Mouse (Mus musculus) kidney, adult 2 months (tissue): Measurements from ENCODE around the gene Tpsb2. TPM values are rescaled to one million over a fixed set of nuclear protein-coding genes. Genes with fewer than 3 reads are reported as not detected.

Source experiments
- DNase-seq: peaks from one replicate; pipeline ENCODE4 v3.0.0; 2021
- H3K27ac ChIP-seq: fragments of 200-500 bp; 2 replicates; pipeline ENCODE4 v1.5.1; 2012; ENCODE audit warnings: low read depth, low read length, control low read depth, inconsistent platforms; ENCODE audit not compliant: insufficient read depth
- H3K27me3 ChIP-seq: fragments of 200-500 bp; replicated peaks from 2 replicates; pipeline ENCODE4 v1.6.1; 2012; ENCODE audit warnings: mild to moderate bottlenecking, moderate library complexity, low read length, inconsistent platforms; ENCODE audit not compliant: control insufficient read depth, insufficient read depth
- H3K36me3 ChIP-seq: fragments of 200-500 bp; 2 replicates; pipeline ENCODE4 v1.6.1; 2012; ENCODE audit warnings: mild to moderate bottlenecking, moderate library complexity, low read length, inconsistent platforms; ENCODE audit not compliant: control insufficient read depth, insufficient read depth
- H3K4me1 ChIP-seq: fragments of 200-500 bp; 2 replicates; pipeline ENCODE4 v1.6.1; 2011; ENCODE audit warnings: low read length; ENCODE audit not compliant: control insufficient read depth, insufficient read depth
- H3K4me3 ChIP-seq: fragments of 200-500 bp; 2 replicates; pipeline ENCODE4 v1.5.1; 2011; ENCODE audit warnings: mild to moderate bottlenecking, low read depth, low read length, control low read depth; ENCODE audit not compliant: insufficient read depth
- CTCF ChIP-seq: fragments of 200-500 bp; conservative IDR thresholded peaks from 2 replicates; pipeline ENCODE4 v1.5.1; 2011; ENCODE audit warnings: low read depth, mild to moderate bottlenecking, control low read depth, low read length, moderate library complexity, mixed read lengths; ENCODE audit not compliant: insufficient read depth, insufficient read length
- POLR2A ChIP-seq: fragments of 200-500 bp; IDR thresholded peaks from one replicate; pipeline ENCODE4 v1.6.1; 2011; ENCODE audit warnings: low read depth, low read length, control low read depth
- WGBS: fragments of 180-500 bp; shearing (Covaris S2); methylation state at CpG from one replicate; pipeline ENCODE4 v1.1.7; 2018; 5-methylcytosine and 5-hydroxymethylcytosine counted together
- polyA plus RNA-seq: library from polyadenylated mRNA; depleted of rRNA; stranded (reverse); fragments of >200 nt; gene quantifications from 2 replicates; pipeline ENCODE4 v1.2.3, GENCODE M21; 2012; rRNA removed

Gene Tpsb2
- polyA plus RNA-seq, 1 experiment, result 2.4 TPM

GRCm38 (mm10) chr17:25411251-25411650 lies 45.1 kb downstream of the Tpsb2 start:
- 32% methylated on average over 4 of the region's 4 CpGs for WGBS
- H3K27ac ChIP-seq, result no peak overlapping the region
- no peaks in the 10 kb centered on the region for H3K36me3 ChIP-seq
- no peak overlapping the region for H3K4me3 ChIP-seq
- no peak for TF ChIP-seq CTCF
- TF ChIP-seq POLR2A, result no peak
- 0 out of 2 replicates have a peak, but pooled peaks cover 3% of the 10 kb centered on the region for H3K4me1 ChIP-seq
- DNase-seq, result no peak
- no peaks in the 10 kb centered on the region for H3K27me3 ChIP-seq

DNA sequence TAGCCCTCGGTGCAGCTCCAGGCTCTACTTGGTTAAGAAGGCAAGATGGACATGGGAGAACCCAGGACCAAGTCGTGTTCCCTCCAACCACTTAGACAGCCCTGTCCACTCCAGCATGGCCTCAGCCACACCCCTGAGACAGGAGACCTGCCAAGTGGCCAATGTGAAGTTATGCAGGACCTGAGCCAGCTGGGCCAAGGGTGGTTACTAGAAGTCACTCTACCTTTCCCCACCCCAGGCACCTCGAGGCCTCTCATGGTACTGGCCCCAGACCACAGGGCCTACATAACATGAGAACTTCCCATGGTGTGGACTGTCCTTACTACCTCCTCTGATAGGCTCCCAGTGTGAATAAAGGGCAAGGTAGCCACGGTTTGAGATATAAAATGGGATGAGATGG lies 48.1 kb downstream of the Tpsb2 start:
- no peaks in the 10 kb centered on the region for H3K36me3 ChIP-seq
- DNase-seq, result peak; percentile 80
- no peaks in the 10 kb centered on the region for H3K27me3 ChIP-seq
- H3K4me1 ChIP-seq, result 0 out of 2 replicates have a peak, but pooled peaks cover 3% of the 10 kb centered on the region
- 38% methylated on average over 4 of the region's 4 CpGs for WGBS
- no peak for TF ChIP-seq POLR2A
- no peak for TF ChIP-seq CTCF
- H3K4me3 ChIP-seq, result no peak overlapping the region
- H3K27ac ChIP-seq, result no peak overlapping the region

DNA sequence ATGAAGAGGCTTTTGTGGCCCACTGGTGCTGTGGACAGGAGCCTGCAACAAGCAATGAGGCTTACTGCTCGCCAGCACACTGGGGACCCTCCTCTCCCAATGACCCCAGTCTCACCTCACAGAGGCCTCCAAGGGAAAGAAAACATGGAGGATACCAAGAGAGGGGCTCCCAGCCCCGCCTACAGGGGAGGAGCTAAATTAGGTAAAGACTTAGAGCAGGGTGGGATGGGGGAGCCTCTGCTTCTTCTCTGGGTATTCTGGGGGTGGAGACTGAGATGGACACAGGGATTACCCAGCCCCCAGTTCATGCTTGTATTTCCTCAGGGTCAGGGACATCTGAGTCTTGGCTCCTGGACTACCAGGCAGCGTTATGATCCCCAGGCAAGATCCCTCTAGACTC lies 48.8 kb downstream of the Tpsb2 start:
- no peak for DNase-seq
- 49% methylated on average over 3 of the region's 3 CpGs for WGBS
- 0 out of 2 replicates have a peak, but pooled peaks cover 3% of the 10 kb centered on the region for H3K4me1 ChIP-seq
- H3K27ac ChIP-seq, result no peak overlapping the region
- TF ChIP-seq POLR2A, result no peak
- no peak for TF ChIP-seq CTCF
- no peaks in the 10 kb centered on the region for H3K27me3 ChIP-seq
- H3K4me3 ChIP-seq, result no peak overlapping the region
- H3K36me3 ChIP-seq, result no peaks in the 10 kb centered on the region

- 23% methylated on average over 5 of the region's 6 CpGs for WGBS
Observed at GRCm38 (mm10) chr17:25415421-25415913, 49.4 kb downstream of the Tpsb2 start.

GRCm38 (mm10) chr17:25416219-25416618 lies 50.1 kb downstream of the Tpsb2 start:
- Histone ChIP-seq H3K27ac (no peak overlapping the region), H3K27me3 (no peaks in the 10 kb centered on the region), H3K36me3 (no peaks in the 10 kb centered on the region), H3K4me3 (no peak overlapping the region), H3K4me1 (0 out of 2 replicates have a peak, but pooled peaks cover 3% of the 10 kb centered on the region)
- no peak for TF ChIP-seq CTCF
- no peak for TF ChIP-seq POLR2A
- WGBS, result 54% methylated on average over 3 of the region's 3 CpGs
- DNase-seq, result no peak

More at GRCm38 (mm10) chr17:25415421-25415913, 49.4 kb downstream of the Tpsb2 start:
- no peak for TF ChIP-seq POLR2A
- TF ChIP-seq CTCF, result no peak
- H3K36me3 ChIP-seq, result no peaks in the 10 kb centered on the region
- no peak overlapping the region for H3K27ac ChIP-seq
- no peak overlapping the region for H3K4me3 ChIP-seq
- no peaks in the 10 kb centered on the region for H3K27me3 ChIP-seq
- DNase-seq, result no peak
- 0 out of 2 replicates have a peak, but pooled peaks cover 3% of the 10 kb centered on the region for H3K4me1 ChIP-seq

GRCm38 (mm10) chr17:25417990-25418389 lies 51.9 kb downstream of the Tpsb2 start:
- 78% methylated on average over 6 of the region's 6 CpGs for WGBS
- Histone ChIP-seq H3K4me3 (no peak overlapping the region), H3K4me1 (0 out of 2 replicates have a peak, but pooled peaks cover 3% of the 10 kb centered on the region), H3K27ac (no peak overlapping the region), H3K27me3 (no peaks in the 10 kb centered on the region), H3K36me3 (no peaks in the 10 kb centered on the region)
- TF ChIP-seq POLR2A (no peak), CTCF (no peak)
- DNase-seq, result no peak

Other genes with a start within 250 kb of the Tpsb2 start
- not detected in 2 replicates for gene Ptx4, start 245.5 kb upstream of the Tpsb2 start, polyA plus RNA-seq
- 42.6 and 51.3 TPM in 2 replicates for gene Clcn7, start 232.9 kb upstream of the Tpsb2 start, polyA plus RNA-seq
- 0.04 and 0.05 TPM in 2 replicates for gene Ccdc154, start 203.8 kb upstream of the Tpsb2 start, polyA plus RNA-seq
- 0.11 TPM in 1 of 2 replicates, not detected in the other for gene Gm38655, start 190.8 kb upstream of the Tpsb2 start, polyA plus RNA-seq
- 10.8 and 12.2 TPM in 2 replicates for gene BC003965, start 181.8 kb upstream of the Tpsb2 start, polyA plus RNA-seq
- 38.3 and 44.1 TPM in 2 replicates for gene Unkl, start 177.9 kb upstream of the Tpsb2 start, polyA plus RNA-seq
- 121 and 123 TPM in 2 replicates for gene Gnptg, start 126.2 kb upstream of the Tpsb2 start, polyA plus RNA-seq
- gene Tsr3, start 126.1 kb upstream of the Tpsb2 start, polyA plus RNA-seq, result 20.0 and 21.6 TPM in 2 replicates
- gene Baiap3, start 109.9 kb upstream of the Tpsb2 start, polyA plus RNA-seq, result 5.6 and 6.9 TPM in 2 replicates
- gene Ube2i, start 91.7 kb upstream of the Tpsb2 start, polyA plus RNA-seq, result 110 and 128 TPM in 2 replicates
- gene Prss34, start 67.9 kb upstream of the Tpsb2 start, polyA plus RNA-seq, result not detected in 2 replicates
- not detected in 2 replicates for gene Prss28, start 57.7 kb upstream of the Tpsb2 start, polyA plus RNA-seq
- not detected in 2 replicates for gene Prss29, start 47.7 kb upstream of the Tpsb2 start, polyA plus RNA-seq
- not detected in 2 replicates for gene Tpsab1, start 20.7 kb upstream of the Tpsb2 start, polyA plus RNA-seq
- 0.12 TPM in 1 of 2 replicates, not detected in the other for gene Tpsg1, start 3.0 kb downstream of the Tpsb2 start, polyA plus RNA-seq
- 0.44 and 1.3 TPM in 2 replicates for gene Cacna1h, start 67.5 kb downstream of the Tpsb2 start, polyA plus RNA-seq
- gene Tekt4, start 88.3 kb downstream of the Tpsb2 start, polyA plus RNA-seq, result 0.07 and 0.08 TPM in 2 replicates
- not detected in 2 replicates for gene Sstr5, start 131.0 kb downstream of the Tpsb2 start, polyA plus RNA-seq
- 0.70 and 0.76 TPM in 2 replicates for gene Sox8, start 204.4 kb downstream of the Tpsb2 start, polyA plus RNA-seq
- gene Lmf1, start 212.8 kb downstream of the Tpsb2 start, polyA plus RNA-seq, result 31.6 and 35.4 TPM in 2 replicates